Mouse (Mus musculus): ENCODE measurements around the gene Cela1. TPM values are rescaled to one million over a fixed set of nuclear protein-coding genes. Genes with fewer than 3 reads are reported as not detected.

The Cela1 gene
- polyA plus RNA-seq, 1 experiment from 2014 or later = 17.0 TPM

DNA sequence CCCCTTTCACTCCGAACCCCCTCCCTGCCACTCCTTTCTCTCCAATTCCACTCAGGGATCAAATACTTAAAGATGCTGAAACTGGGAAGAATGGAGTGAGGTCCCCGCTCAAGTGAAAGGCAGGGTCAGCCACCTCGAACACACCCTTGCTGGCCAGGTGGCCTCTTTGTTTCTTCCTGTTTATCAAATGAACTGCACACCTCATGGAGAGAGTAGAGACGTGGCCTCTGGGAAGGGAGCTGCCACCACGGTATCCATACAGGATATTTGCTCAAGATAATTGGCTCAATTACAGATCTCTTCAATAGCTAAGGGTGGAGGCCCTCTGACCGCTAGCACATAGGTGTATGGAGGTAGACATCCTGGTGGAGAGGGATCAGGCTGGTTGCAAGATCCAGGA, 34.8 kb upstream of the Cela1 start:
- ATAC-seq (ENCODE audit: insufficient read depth) = no peak
- whole genome bisulfite sequencing (ENCODE audit: insufficient replicate concordance) = 57% methylated on average over 6 of the region's 6 CpGs

DNA sequence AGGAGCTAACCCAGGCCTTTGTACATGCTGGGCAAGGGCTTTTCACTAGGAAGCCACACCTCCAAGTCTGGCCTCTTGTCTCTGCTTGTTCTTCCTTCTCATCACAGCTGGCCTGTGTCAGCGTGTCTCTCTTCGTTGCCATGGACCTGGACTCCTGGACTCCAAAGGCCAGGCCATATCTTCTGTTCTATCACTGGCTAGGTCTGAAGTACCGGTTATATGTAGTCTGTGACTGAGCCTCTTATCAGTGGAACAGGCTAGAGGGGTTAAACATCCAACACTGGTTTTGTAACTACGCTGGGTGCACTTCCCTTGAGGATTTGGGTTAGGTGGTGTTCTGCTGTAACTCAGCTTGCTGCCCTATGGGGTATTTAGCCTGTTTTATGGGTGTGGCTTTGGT, 34.3 kb upstream of the Cela1 start:
- Histone ChIP-seq H3K4me1 (replicated peaks) (peaks cover 3% of the 10 kb centered on the region; the same call in 1 of the 2 replicates), H3K4me2 (no peak overlapping the region), H3K4me3 (replicated peaks) (no peak overlapping the region), H3K9me3 (replicated peaks) (no peaks in the 10 kb centered on the region), H3K9ac (no peak overlapping the region), H3K27ac (replicated peaks) (no peak overlapping the region), H3K27me3 (peaks cover 26% of the 10 kb centered on the region), H3K36me3 (replicated peaks) (no peaks in the 10 kb centered on the region)
- 31% methylated on average over 4 of the region's 4 CpGs for WGBS (ENCODE audit: insufficient replicate concordance)
- no peak for ATAC-seq (ENCODE audit: insufficient read depth)

More for the DNA sequence above, 34.8 kb upstream of the Cela1 start:
- Histone ChIP-seq H3K27me3 (peaks cover 31% of the 10 kb centered on the region), H3K9me3 (replicated peaks) (no peaks in the 10 kb centered on the region), H3K4me2 (no peak overlapping the region), H3K4me3 (replicated peaks) (no peak overlapping the region), H3K4me1 (replicated peaks) (peaks cover 3% of the 10 kb centered on the region; the same call in 1 of the 2 replicates), H3K36me3 (replicated peaks) (no peaks in the 10 kb centered on the region), H3K27ac (replicated peaks) (no peak overlapping the region), H3K9ac (no peak overlapping the region)

DNA sequence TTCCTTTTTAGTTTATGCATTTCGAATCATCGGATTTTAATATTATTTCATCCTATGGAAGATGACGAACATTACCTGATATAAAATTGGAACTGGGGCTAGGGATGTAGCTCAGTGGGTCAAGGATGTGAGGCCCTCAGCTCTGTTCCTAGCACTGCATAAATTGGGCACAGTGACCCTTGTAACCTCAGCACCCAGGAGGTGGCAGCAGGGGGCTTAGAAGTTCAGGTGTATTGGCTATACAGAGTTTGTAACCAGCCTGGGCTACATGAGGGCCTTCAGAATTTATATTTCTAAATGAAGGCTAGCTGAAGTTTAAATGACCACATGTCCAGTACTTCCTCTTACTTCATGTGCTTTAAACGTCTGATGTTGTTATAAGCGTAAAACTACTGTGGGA, 33.7 kb upstream of the Cela1 start:
- Histone ChIP-seq H3K9ac (no peak overlapping the region), H3K36me3 (replicated peaks) (no peaks in the 10 kb centered on the region), H3K4me1 (replicated peaks) (peaks cover 3% of the 10 kb centered on the region; the same call in 1 of the 2 replicates), H3K4me3 (replicated peaks) (no peak overlapping the region), H3K27me3 (peaks cover 20% of the 10 kb centered on the region), H3K27ac (replicated peaks) (no peak overlapping the region), H3K9me3 (replicated peaks) (no peaks in the 10 kb centered on the region), H3K4me2 (no peak overlapping the region)
- WGBS (ENCODE audit: insufficient replicate concordance) = 74% methylated on average over 5 of the region's 5 CpGs
- ATAC-seq (ENCODE audit: insufficient read depth) = no peak

DNA sequence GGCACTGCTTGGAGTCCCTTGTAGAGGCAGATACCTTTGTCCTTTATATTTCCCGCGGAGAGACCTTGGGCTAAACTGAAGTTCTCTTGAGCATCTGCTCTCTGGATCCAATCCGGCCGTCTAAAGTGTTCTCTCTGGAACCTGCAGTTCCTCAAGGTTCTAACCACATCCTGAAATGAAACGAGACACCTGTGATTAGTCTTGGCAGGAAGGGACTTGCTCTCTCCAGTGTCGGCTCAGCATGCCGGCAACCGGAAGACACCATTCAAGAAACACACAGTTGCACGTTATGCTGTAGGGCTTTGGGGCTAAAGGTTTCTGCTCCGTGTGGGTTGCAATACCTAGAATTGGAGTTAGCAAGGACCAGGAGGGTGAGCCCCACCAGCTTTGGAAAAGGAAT, 32.3 kb upstream of the Cela1 start:
- H3K9ac ChIP-seq = no peak overlapping the region
- H3K9me3 ChIP-seq (replicated peaks) = no peaks in the 10 kb centered on the region
- no peak overlapping the region for H3K4me3 ChIP-seq (replicated peaks)
- H3K4me2 ChIP-seq = no peak overlapping the region
- no peak overlapping the region for H3K27ac ChIP-seq (replicated peaks)
- peaks cover 13% of the 10 kb centered on the region for H3K27me3 ChIP-seq
- no peaks in the 10 kb centered on the region for H3K36me3 ChIP-seq (replicated peaks)
- ATAC-seq (ENCODE audit: insufficient read depth) = no peak
- WGBS (ENCODE audit: insufficient replicate concordance) = 69% methylated on average over 10 of the region's 10 CpGs
- H3K4me1 ChIP-seq (replicated peaks) = peaks cover 3% of the 10 kb centered on the region; the same call in 1 of the 2 replicates

DNA sequence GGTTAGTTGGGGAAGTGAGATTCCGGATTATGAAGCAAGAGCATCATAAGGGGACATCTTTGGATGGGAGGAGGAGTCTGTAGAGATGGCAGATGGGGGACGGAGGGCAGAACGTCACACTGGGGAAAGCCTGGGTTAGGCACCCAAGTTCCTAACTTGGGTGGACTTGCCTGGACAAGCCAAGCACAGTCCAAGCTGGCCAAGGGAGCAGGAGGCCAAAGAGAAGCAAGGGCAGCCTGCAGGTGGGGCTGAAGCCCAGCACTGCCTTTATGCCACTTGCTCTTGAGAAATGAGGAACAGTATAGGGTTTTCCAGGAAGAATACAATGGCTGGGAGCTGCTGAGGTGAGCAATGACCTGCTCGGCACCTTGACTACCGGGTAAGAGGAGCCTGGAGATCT, 31.5 kb upstream of the Cela1 start:
- Histone ChIP-seq H3K4me3 (replicated peaks) (no peak overlapping the region), H3K27me3 (peaks cover 10% of the 10 kb centered on the region; the same call in 1 of the 2 replicates), H3K4me1 (replicated peaks) (peaks cover 3% of the 10 kb centered on the region; the same call in 1 of the 2 replicates), H3K4me2 (no peak overlapping the region), H3K36me3 (replicated peaks) (no peaks in the 10 kb centered on the region), H3K9ac (no peak overlapping the region), H3K27ac (replicated peaks) (no peak overlapping the region), H3K9me3 (replicated peaks) (no peaks in the 10 kb centered on the region)
- WGBS (ENCODE audit: insufficient replicate concordance) = 77% methylated on average over 5 of the region's 5 CpGs
- no peak for ATAC-seq (ENCODE audit: insufficient read depth)

DNA sequence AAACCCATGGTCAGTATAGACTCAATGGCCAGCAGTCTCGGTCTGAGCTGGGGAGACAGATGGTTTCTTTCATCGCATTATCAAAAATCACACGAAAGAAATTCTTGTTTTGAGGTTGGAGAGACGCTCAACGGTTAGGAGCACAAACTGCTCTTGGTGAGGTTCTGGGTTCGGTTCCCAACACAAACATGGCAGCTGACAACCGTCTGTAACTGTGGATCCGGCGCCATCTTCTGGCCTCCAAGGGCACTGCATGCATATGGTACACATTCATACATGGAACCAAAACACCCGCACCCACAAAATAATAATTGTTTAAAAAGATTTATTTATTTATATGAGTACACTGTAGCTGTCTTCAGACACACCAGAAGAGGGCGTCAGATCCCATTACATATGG, 30.9 kb upstream of the Cela1 start:
- WGBS (ENCODE audit: insufficient replicate concordance) = 73% methylated on average over 11 of the region's 11 CpGs
- no peaks in the 10 kb centered on the region for H3K9me3 ChIP-seq (replicated peaks)
- no peak overlapping the region for H3K27ac ChIP-seq (replicated peaks)
- no peaks in the 10 kb centered on the region for H3K36me3 ChIP-seq (replicated peaks)
- H3K4me3 ChIP-seq (replicated peaks) = no peak overlapping the region
- H3K27me3 ChIP-seq = 0 out of 2 replicates have a peak, but pooled peaks cover 4% of the 10 kb centered on the region
- H3K9ac ChIP-seq = no peak overlapping the region
- no peak overlapping the region for H3K4me2 ChIP-seq
- H3K4me1 ChIP-seq (replicated peaks) = peaks cover 3% of the 10 kb centered on the region; the same call in 1 of the 2 replicates
- ATAC-seq (ENCODE audit: insufficient read depth) = no peak

DNA sequence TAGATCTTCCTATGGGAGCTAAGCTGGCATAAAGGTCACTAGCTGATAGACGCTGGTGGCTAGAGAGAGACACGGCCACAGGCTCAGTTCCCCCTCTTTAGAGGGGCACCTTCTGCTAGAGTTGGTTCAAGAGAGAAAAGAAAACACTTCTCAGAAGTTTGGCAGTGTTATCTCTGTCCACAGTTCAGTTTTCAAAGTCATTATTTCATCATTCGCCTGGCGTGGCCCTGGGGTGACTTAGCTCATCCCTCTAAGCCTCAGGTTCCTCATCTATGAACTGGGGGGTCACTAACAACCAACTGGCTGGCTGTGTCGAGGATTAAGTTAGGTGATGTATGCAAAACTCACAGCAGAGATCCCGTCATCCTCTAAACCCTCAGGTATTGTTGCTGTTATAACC, 30.2 kb upstream of the Cela1 start:
- H3K36me3 ChIP-seq (replicated peaks) = no peaks in the 10 kb centered on the region
- no peak overlapping the region for H3K4me2 ChIP-seq
- 38% methylated on average over 6 of the region's 6 CpGs for WGBS (ENCODE audit: insufficient replicate concordance)
- H3K9ac ChIP-seq = no peak overlapping the region
- ATAC-seq (ENCODE audit: insufficient read depth) = no peak
- H3K4me3 ChIP-seq (replicated peaks) = no peak overlapping the region
- no peaks in the 10 kb centered on the region for H3K27me3 ChIP-seq
- no peak overlapping the region for H3K27ac ChIP-seq (replicated peaks)
- no peaks in the 10 kb centered on the region for H3K9me3 ChIP-seq (replicated peaks)
- H3K4me1 ChIP-seq (replicated peaks) = peaks cover 3% of the 10 kb centered on the region; the same call in 1 of the 2 replicates

DNA sequence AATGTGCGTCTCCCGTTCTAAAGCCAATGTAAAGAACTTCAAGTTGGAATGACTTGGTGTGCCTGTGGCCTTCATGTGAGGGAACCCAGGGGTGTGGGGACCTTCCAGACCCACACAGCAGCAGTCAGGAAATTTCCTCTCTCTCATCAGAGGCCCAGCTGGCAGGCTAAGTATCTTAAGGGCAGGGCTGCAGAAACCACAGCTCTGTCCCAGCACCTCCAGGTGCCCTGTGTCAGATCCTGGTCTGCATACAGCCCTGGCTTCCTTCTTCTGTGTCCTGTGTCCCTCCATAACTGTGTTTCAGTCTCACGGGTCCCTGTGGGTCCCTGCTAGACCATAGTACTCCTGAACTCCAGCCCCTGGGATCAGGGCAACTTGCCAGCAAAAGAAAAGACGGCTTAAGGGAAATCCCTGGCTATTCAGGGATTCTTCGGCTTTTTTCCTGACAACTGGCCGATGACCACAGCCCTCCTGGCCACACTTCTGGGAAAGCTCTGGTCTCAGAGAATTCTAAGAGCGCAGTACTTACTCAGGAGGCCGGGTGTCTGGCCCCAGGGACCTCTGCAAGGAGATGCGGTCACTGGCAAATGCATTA, 27.8 kb upstream of the Cela1 start:
- H3K27ac ChIP-seq (replicated peaks) = no peak overlapping the region
- no peak overlapping the region for H3K4me3 ChIP-seq (replicated peaks)
- WGBS (ENCODE audit: insufficient replicate concordance) = 67% methylated on average over 9 of the region's 9 CpGs
- no peak for ATAC-seq (ENCODE audit: insufficient read depth)
- H3K4me2 ChIP-seq = no peak overlapping the region
- H3K9me3 ChIP-seq (replicated peaks) = no peaks in the 10 kb centered on the region
- no peaks in the 10 kb centered on the region for H3K36me3 ChIP-seq (replicated peaks)
- H3K4me1 ChIP-seq (replicated peaks) = no peaks in the 10 kb centered on the region
- H3K27me3 ChIP-seq = no peaks in the 10 kb centered on the region
- H3K9ac ChIP-seq = no peak overlapping the region

DNA sequence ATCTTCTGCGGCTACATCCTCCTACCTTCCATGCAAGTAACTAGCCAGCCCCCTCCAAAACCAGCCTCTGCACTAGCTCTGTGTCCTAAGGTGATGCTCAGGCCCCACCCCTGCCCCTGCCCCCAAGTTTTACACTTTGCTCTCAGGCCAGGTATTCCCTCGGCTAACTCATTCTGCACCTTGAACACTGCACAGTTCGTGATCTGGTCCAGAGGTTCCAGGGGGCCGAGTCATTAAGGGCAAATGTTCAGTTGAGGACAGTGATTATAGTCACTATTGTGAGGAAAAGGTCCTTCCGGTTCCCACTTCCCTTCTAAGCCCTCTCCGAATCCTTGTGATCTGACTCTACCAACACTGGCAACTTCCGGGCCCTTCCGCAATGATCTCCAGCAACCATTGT, 26.7 kb upstream of the Cela1 start:
- H3K4me2 ChIP-seq = no peak overlapping the region
- H3K9me3 ChIP-seq (replicated peaks) = no peaks in the 10 kb centered on the region
- no peak overlapping the region for H3K9ac ChIP-seq
- H3K36me3 ChIP-seq (replicated peaks) = no peaks in the 10 kb centered on the region
- no peak for ATAC-seq (ENCODE audit: insufficient read depth)
- no peaks in the 10 kb centered on the region for H3K4me1 ChIP-seq (replicated peaks)
- 73% methylated on average over 8 of the region's 8 CpGs for WGBS (ENCODE audit: insufficient replicate concordance)
- no peak overlapping the region for H3K27ac ChIP-seq (replicated peaks)
- H3K4me3 ChIP-seq (replicated peaks) = no peak overlapping the region
- no peaks in the 10 kb centered on the region for H3K27me3 ChIP-seq

DNA sequence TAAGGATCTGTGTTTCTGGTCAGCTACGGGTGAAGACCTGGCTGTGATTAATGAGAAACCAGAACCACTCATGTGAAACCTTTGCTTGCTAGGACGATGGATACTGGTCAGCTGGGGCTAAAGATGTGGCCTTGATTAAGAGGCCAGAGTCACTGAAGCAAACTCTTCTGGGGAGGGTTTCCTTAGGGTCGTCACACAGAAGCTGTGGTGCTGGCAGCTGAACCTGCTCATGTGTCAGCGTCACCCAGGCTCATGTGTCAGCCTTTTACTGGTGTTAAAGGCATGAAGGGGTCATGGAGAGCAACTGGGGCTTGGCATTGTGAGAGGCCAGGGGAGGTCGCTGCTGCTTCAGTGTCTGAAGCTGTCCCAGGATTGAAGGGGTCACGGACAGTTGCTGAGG, 23.1 kb upstream of the Cela1 start:
- WGBS (ENCODE audit: insufficient replicate concordance) = 61% methylated on average over 6 of the region's 6 CpGs
- H3K4me1 ChIP-seq (replicated peaks) = no peaks in the 10 kb centered on the region; the same call in 1 of the 2 replicates
- ATAC-seq (ENCODE audit: insufficient read depth) = no peak
- H3K27ac ChIP-seq (replicated peaks) = no peak overlapping the region
- no peak overlapping the region for H3K9ac ChIP-seq
- no peaks in the 10 kb centered on the region for H3K9me3 ChIP-seq (replicated peaks)
- H3K4me2 ChIP-seq = no peak overlapping the region
- H3K36me3 ChIP-seq (replicated peaks) = no peaks in the 10 kb centered on the region
- no peak overlapping the region for H3K4me3 ChIP-seq (replicated peaks)
- no peaks in the 10 kb centered on the region for H3K27me3 ChIP-seq

DNA sequence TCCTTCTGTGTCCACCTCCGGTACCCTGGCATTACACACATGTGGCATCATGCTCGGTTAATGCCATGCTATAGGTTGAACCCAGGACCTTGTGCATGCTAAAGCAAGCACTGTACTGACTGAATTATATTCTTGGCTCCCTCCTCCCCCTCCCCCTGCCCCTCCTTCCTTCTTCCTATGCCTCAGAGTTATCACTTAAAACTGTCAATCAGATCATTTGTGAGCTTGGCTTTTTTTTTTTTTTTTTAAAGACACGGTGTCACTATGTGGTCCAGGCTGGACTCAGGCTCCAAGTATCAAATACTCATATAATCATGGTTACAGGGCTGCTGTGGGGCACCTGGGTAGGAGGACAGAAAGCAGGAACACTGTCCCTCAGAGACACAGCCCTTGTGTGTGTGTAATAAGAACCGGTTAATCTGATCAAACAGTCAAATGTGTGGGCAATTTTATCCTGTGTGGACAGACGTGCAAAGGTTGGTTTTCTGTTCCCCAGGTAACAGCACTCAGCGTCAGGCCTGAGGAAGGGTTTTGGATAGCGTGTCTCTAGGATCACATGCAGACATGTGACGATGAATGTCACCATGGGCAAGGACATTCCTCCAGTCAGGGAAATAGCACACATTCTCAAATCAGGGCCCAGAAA, 20.8 kb upstream of the Cela1 start:
- no peak overlapping the region for H3K4me3 ChIP-seq (replicated peaks)
- no peak overlapping the region for H3K4me2 ChIP-seq
- H3K27ac ChIP-seq (replicated peaks) = no peak overlapping the region
- no peaks in the 10 kb centered on the region for H3K9me3 ChIP-seq (replicated peaks)
- peaks cover 4% of the 10 kb centered on the region; the same call in 1 of the 2 replicates for H3K4me1 ChIP-seq (replicated peaks)
- no peaks in the 10 kb centered on the region for H3K36me3 ChIP-seq (replicated peaks)
- H3K9ac ChIP-seq = no peak overlapping the region
- ATAC-seq (ENCODE audit: insufficient read depth) = no peak
- peaks cover 17% of the 10 kb centered on the region for H3K27me3 ChIP-seq
- WGBS (ENCODE audit: insufficient replicate concordance) = 33% methylated on average over 8 of the region's 8 CpGs

Measured in liver, embryonic 15.5 days (tissue).